Mouse (Mus musculus): ENCODE measurements around the gene Krt13.

Krt13 gene

DNA sequence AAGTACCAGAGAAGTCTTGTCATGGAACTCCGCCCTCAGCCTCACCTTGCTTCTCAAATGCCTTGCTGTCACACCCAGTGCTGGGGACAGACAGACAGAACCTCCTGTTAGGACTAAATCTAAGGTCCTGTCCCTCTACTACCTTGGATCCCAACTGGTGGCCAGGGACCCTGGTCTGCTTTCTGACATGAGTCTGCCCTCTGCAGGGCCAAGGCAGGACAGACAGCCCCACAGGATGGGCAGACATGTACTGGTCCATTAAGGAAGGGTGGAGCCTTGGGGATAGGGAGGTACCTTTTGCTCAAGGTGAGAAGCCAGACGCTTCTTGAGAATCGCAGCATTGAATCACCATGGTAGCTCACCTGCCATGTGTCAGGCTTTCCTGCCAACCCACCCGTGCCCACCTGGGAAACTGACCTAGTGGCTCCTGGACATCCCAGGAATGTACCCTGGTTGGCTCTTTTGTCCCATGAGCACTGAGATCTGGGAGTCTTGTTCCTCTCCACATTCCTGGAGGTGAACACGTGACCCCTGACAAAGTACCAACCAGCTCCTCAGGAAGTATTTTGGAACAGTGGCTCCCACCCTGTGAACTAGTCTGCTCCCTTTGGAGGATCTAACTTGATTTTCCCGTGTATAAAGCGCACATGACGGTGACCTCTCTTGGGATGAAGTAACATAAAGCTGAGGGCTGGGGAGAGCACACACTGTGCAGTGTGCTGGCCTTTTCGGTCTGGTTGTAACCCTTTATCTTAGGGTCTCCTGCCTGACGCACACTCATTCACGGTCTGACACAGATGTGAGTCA lies 8.2 kb downstream of the Krt13 start:
- DNase-seq (ENCODE audit: low read depth, low spot score): no peak

DNA sequence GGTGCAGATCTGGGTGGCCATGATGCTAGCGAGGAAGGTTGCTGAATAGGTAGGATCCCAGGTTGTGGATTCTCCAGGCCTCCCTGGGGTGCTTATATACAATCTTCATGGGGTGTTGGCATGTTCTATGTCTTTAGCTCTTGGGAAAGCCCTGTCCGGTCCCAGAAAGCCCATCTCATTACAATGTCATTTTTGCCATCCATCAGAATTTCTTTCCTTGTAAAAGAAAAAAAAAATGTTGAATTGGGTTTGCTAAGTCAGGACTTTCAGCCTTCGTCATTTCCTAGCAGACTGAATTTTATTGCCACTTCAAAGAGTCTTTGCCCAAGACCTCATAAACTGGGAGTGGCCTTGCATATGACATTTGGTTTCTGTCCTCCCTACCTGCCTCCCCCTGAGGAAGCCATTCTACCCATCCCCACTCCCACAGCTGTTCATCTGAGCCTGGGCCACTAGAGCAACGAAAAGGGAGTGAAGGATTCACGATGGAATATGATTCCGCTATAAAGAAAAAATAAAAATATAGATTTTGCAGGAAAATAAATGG lies 15.7 kb downstream of the Krt13 start, which contains the start of gene Krt36:
Gene Krt36 (minus strand): TSS at position 51 of the 547 bp plus-strand sequence.
- DNase-seq (ENCODE audit: low read depth, low spot score): no peak

DNA sequence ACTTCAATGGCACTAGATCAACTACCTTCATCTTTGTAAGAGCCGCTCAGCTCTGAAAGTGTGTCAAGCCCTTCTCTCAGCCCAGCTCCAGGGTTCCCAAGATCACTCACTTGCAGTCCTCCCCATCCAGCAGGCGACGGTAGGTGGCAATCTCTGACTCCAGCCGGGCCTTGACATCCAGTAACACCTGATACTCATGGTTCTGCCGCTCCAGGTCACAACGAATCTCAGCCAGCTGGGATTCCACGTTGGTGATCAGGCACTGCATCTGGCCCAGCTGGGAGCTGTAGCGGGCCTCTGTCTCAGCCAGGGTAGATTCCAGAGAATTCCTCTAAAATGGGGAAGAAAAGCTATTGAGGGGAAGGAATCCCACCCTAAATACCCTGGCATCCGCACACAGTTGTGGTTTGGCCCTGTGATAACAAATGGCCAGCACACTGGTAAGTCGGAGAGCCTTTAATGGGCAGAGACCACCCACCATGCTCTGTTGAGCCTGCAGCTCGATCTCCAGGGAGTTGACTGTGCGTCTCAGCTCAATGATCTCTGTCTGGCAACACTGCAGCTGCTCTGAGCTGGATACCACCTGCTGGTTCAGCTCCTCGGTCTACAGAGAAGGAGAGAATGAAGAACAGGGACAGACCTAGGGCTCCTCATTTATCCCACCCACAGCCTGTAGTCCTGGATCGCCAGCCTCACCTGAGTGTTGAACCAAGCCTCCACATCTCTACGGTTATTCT lies 18.5 kb downstream of the Krt13 start:
- DNase-seq (ENCODE audit: low read depth, low spot score): no peak

DNA sequence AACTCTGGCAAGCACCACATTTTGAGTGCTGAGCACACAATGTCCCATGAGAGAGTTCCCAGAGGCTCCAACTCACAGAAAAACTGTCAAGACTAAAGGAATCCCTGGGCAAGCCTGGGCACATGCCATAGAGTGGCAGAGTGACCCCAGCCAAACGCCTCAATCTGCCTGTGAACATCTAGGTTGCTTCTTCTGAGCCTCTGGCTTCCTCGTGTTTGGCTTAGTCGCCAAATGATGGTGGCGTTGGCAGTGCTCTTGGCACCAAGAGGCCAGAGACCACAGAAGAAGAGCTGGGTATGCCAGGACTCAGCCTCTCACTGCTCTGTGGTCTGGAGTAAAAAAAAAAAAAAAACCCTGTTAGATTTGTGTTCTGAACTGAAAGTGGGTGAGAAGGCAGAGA lies 21.0 kb downstream of the Krt13 start:
- no peak for DNase-seq (ENCODE audit: low read depth, low spot score)

DNA sequence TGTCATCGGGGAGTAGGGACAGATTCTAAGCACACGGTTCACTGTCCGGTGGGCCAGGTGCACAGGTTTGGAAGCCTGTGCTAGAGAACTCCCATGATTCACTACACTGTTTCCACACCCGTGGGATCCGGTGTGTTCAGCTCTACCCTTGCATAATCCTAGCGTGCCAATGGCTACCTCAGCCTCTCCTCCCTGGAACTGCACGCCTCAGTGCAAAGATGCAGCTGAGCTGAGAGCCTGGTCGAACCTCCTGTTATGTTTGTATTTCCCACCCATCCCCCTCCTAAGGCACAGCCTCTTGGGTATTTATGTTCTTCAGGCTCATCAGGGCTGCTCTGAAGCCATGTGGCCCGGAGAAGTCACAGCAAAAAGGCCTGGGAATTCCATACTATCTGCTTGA lies 23.5 kb downstream of the Krt13 start:
- DNase-seq (ENCODE audit: low read depth, low spot score): no peak

DNA sequence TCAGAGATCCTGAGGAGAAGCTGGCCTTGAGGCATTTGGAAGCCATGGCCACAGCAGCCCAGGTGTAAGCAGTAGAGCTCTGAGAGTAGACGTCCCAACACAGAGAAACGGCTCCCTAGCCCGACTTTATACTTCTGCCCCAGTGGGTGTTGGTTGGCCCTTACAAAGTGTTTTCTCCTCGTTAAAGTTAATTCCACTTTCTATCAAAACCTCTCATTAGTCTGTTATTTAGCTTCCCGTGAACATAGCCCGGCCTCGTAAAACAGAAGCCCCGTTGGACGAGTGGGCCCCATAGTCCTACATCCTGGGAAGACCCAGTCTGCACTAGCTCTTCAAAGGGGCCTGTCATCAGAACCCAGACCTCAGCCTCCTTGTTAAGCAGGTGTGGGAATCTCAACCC lies 25.2 kb downstream of the Krt13 start, which contains the start of gene Krt35:
Gene Krt35 (minus strand): TSS at position 101 of the 400 bp plus-strand sequence.
- DNase-seq (ENCODE audit: low read depth, low spot score): no peak

DNA sequence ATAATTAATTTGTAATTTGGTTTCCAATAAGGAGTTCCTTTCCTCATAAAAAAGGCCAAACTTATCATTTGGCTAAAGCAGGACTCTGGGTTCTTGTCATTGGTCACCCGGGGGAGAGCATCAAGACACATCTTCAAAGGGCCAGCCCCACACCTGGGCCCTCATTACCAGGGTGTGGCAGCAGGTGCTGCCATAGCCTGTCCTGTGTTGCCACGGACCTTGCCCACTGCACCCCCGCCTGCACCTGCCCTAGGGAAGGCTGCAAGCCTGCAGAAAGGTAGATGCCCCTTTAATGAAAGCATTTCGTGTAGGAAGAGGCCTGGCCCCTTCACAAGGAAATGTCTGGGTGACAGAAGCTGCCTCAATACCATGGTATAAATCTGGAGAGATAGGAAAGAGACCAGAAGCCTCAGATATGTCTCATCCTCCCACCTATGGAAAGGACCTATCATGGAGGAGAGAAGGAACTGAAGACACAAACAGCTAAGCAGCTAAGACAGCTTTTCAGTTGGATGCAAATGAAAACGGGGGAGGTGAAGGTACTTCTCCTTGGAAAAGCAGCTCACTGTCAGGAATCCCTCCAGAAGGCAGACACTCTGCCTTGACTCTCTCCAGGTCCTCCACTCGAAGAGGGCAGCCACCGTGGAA lies 32.9 kb downstream of the Krt13 start:
- DNase-seq (ENCODE audit: low read depth, low spot score): no peak

DNA sequence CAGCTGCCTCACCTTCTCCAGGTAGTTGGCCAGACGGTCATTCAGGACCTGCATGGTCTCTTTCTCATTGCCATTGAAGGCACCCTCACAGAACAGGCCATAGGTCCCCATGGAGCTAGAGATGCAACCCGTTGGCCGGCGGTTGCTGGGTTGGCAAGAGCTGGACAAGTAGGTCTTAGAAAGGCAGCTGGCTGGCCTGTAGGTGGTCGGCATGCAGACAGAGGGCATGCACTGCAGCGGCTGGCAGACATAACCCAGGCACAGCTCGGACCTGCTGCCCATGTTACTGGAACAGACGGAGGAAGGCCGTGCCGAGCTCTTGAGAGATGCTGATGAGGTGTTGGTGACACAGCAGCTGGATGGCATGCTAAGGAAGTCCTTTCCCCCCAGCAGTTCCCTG lies 33.5 kb downstream of the Krt13 start, which contains the start of gene Krt32:
Gene Krt32 (minus strand): TSS at position 366 of the 400 bp plus-strand sequence.
- no peak for DNase-seq (ENCODE audit: low read depth, low spot score)

DNA sequence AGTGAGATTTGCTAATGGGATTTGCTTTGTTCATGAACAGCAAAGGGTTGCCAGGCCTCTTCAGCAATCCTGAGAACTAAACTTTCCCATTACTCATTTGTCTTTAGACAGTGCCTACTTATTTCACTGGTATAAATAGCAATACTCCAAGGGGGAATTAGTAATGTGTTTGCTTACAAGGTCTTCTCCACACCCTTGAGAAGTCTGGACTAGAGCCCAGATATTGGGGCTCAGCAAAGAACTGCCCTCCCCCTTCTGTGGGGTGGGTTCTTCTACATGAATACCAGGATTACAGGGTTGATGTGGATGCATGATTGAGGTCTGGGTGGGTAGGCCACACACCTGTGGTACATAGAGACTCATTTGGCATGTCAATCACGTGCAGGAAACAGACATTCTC lies 47.5 kb downstream of the Krt13 start:
- DNase-seq (ENCODE audit: low read depth, low spot score): no peak

Data from embryo, embryonic 11.5 days (tissue).